Mouse (Mus musculus): Measurements from ENCODE around the gene Lmbrd2. TPM values are rescaled to one million over a fixed set of nuclear protein-coding genes. Genes with fewer than 3 reads are reported as not detected.

Lmbrd2 gene
- polyA plus RNA-seq, 1 experiment from 2014 or later = 3.4 TPM

GRCm38 (mm10) chr15:9106303-9107074, 33.9 kb upstream of the Lmbrd2 start:
- H3K27ac ChIP-seq (ENCODE audit: low read depth) = no peak overlapping the region
- no peak overlapping the region for H3K4me3 ChIP-seq (ENCODE audit: low read depth, low read length)
- no peak for TF ChIP-seq CTCF (IDR thresholded peaks at IDR 0.05; ENCODE audit: low read depth)
- no peak overlapping the region for H3K4me2 ChIP-seq
- no peaks in the 10 kb centered on the region for H3K9me3 ChIP-seq (ENCODE audit: low read depth, low read length)
- DNase-seq = no peak
- H3K36me3 ChIP-seq (ENCODE audit: insufficient read depth) = peaks cover 61% of the 10 kb centered on the region
- ATAC-seq (ENCODE audit: insufficient read depth) = no peak
- H3K9ac ChIP-seq = no peak overlapping the region
- no peaks in the 10 kb centered on the region for H3K27me3 ChIP-seq (ENCODE audit: insufficient read depth, low read length)
- H3K4me1 ChIP-seq (ENCODE audit: insufficient read depth) = no peaks in the 10 kb centered on the region
- WGBS = 80% methylated on average over 13 of the region's 13 CpGs

- ATAC-seq (ENCODE audit: insufficient read depth) (no peak), DNase-seq (no peak)
- Histone ChIP-seq H3K4me2 (no peak overlapping the region), H3K4me1 (ENCODE audit: insufficient read depth) (no peaks in the 10 kb centered on the region), H3K9me3 (ENCODE audit: low read depth, low read length) (no peaks in the 10 kb centered on the region), H3K9ac (no peak overlapping the region), H3K4me3 (ENCODE audit: low read depth, low read length) (no peak overlapping the region), H3K27ac (ENCODE audit: low read depth) (no peak overlapping the region), H3K36me3 (ENCODE audit: insufficient read depth) (peaks cover 64% of the 10 kb centered on the region), H3K27me3 (ENCODE audit: insufficient read depth, low read length) (no peaks in the 10 kb centered on the region)
- TF ChIP-seq CTCF (IDR thresholded peaks at IDR 0.05; ENCODE audit: low read depth) = no peak
- 85% methylated on average over 6 of the region's 6 CpGs for WGBS
Measured at GRCm38 (mm10) chr15:9110526-9111347, 29.6 kb upstream of the Lmbrd2 start.

GRCm38 (mm10) chr15:9111648-9112047, 28.7 kb upstream of the Lmbrd2 start:
- no peaks in the 10 kb centered on the region for H3K9me3 ChIP-seq (ENCODE audit: low read depth, low read length)
- no peak overlapping the region for H3K4me2 ChIP-seq
- no peak overlapping the region for H3K4me3 ChIP-seq (ENCODE audit: low read depth, low read length)
- H3K36me3 ChIP-seq (ENCODE audit: insufficient read depth) = peaks cover 66% of the 10 kb centered on the region
- ATAC-seq (ENCODE audit: insufficient read depth) = no peak
- H3K27me3 ChIP-seq (ENCODE audit: insufficient read depth, low read length) = no peaks in the 10 kb centered on the region
- H3K9ac ChIP-seq = no peak overlapping the region
- H3K27ac ChIP-seq (ENCODE audit: low read depth) = no peak overlapping the region
- DNase-seq = no peak
- no peaks in the 10 kb centered on the region for H3K4me1 ChIP-seq (ENCODE audit: insufficient read depth)
- WGBS = 66% methylated on average over 3 of the region's 3 CpGs
- TF ChIP-seq CTCF (IDR thresholded peaks at IDR 0.05; ENCODE audit: low read depth) = no peak

- H3K9me3 ChIP-seq (ENCODE audit: low read depth, low read length) = no peaks in the 10 kb centered on the region
- ATAC-seq (ENCODE audit: insufficient read depth) = 0 out of 2 replicates have a peak, but pooled peaks have one; percentile 28
- WGBS = 61% methylated on average over 9 of the region's 9 CpGs
Measured at GRCm38 (mm10) chr15:9113556-9113955, 26.8 kb upstream of the Lmbrd2 start.

GRCm38 (mm10) chr15:9114131-9114530, 26.2 kb upstream of the Lmbrd2 start:
- H3K27ac ChIP-seq (ENCODE audit: low read depth) = no peak overlapping the region
- H3K4me1 ChIP-seq (ENCODE audit: insufficient read depth) = no peaks in the 10 kb centered on the region
- no peak overlapping the region for H3K9ac ChIP-seq
- WGBS = 44% methylated on average over 4 of the region's 4 CpGs
- no peak overlapping the region for H3K4me3 ChIP-seq (ENCODE audit: low read depth, low read length)
- H3K36me3 ChIP-seq (ENCODE audit: insufficient read depth) = peaks cover 80% of the 10 kb centered on the region
- DNase-seq = no peak
- H3K27me3 ChIP-seq (ENCODE audit: insufficient read depth, low read length) = no peaks in the 10 kb centered on the region
- 0 out of 2 replicates have a peak, but pooled peaks have one; percentile 12 for ATAC-seq (ENCODE audit: insufficient read depth)
- no peak for TF ChIP-seq CTCF (IDR thresholded peaks at IDR 0.05; ENCODE audit: low read depth)
- H3K4me2 ChIP-seq = no peak overlapping the region
- H3K9me3 ChIP-seq (ENCODE audit: low read depth, low read length) = no peaks in the 10 kb centered on the region

More at GRCm38 (mm10) chr15:9113556-9113955, 26.8 kb upstream of the Lmbrd2 start:
- no peak overlapping the region for H3K27ac ChIP-seq (ENCODE audit: low read depth)
- peaks cover 74% of the 10 kb centered on the region for H3K36me3 ChIP-seq (ENCODE audit: insufficient read depth)
- H3K4me1 ChIP-seq (ENCODE audit: insufficient read depth) = no peaks in the 10 kb centered on the region
- H3K4me3 ChIP-seq (ENCODE audit: low read depth, low read length) = no peak overlapping the region
- TF ChIP-seq CTCF (IDR thresholded peaks at IDR 0.05; ENCODE audit: low read depth) = no peak
- no peaks in the 10 kb centered on the region for H3K27me3 ChIP-seq (ENCODE audit: insufficient read depth, low read length)
- no peak overlapping the region for H3K9ac ChIP-seq
- H3K4me2 ChIP-seq = no peak overlapping the region
- DNase-seq = peak; percentile 83

- Histone ChIP-seq H3K9ac (no peak overlapping the region), H3K4me2 (no peak overlapping the region), H3K9me3 (ENCODE audit: low read depth, low read length) (no peaks in the 10 kb centered on the region), H3K27me3 (ENCODE audit: insufficient read depth, low read length) (no peaks in the 10 kb centered on the region), H3K4me1 (ENCODE audit: insufficient read depth) (no peaks in the 10 kb centered on the region), H3K36me3 (ENCODE audit: insufficient read depth) (peaks cover 85% of the 10 kb centered on the region), H3K27ac (ENCODE audit: low read depth) (no peak overlapping the region), H3K4me3 (ENCODE audit: low read depth, low read length) (no peak overlapping the region)
- ATAC-seq (ENCODE audit: insufficient read depth) (peak; percentile 16; the same call in 1 of the 2 replicates), DNase-seq (no peak)
- no peak for TF ChIP-seq CTCF (IDR thresholded peaks at IDR 0.05; ENCODE audit: low read depth)
- WGBS = 27% methylated on average over 5 of the region's 5 CpGs
Measured at GRCm38 (mm10) chr15:9114599-9114998, 25.8 kb upstream of the Lmbrd2 start.

GRCm38 (mm10) chr15:9118852-9119251, 21.5 kb upstream of the Lmbrd2 start:
- peaks cover 98% of the 10 kb centered on the region for H3K36me3 ChIP-seq (ENCODE audit: insufficient read depth)
- no peaks in the 10 kb centered on the region for H3K27me3 ChIP-seq (ENCODE audit: insufficient read depth, low read length)
- no peak overlapping the region for H3K27ac ChIP-seq (ENCODE audit: low read depth)
- DNase-seq (no peak), ATAC-seq (ENCODE audit: insufficient read depth) (no peak)
- no peak for TF ChIP-seq CTCF (IDR thresholded peaks at IDR 0.05; ENCODE audit: low read depth)
- H3K4me1 ChIP-seq (ENCODE audit: insufficient read depth) = no peaks in the 10 kb centered on the region
- H3K4me3 ChIP-seq (ENCODE audit: low read depth, low read length) = no peak overlapping the region
- H3K4me2 ChIP-seq = no peak overlapping the region
- 90% methylated on average over 4 of the region's 4 CpGs for WGBS
- H3K9me3 ChIP-seq (ENCODE audit: low read depth, low read length) = no peaks in the 10 kb centered on the region
- no peak overlapping the region for H3K9ac ChIP-seq
